31 mouse cellular contexts compared by ENCODE assay signal in genomic region chr12:79059573-79059972, GRCm38 (mm10). TPM values are rescaled to one million over a fixed set of nuclear protein-coding genes. Genes with fewer than 3 reads are reported as not detected.
DNase-seq lines count a peak whose midpoint lies in the region; ATAC-seq and TF ChIP-seq lines count a peak whose summit lies in the region.
"Had no signal": no experiment of that assay in that cellular context is flagged by ENCODE, and none has a peak within 500 bp of the region (broad histone marks: within the 10 kb centered on the region; RNA-seq: fewer than 3 reads in every experiment).

No protein-coding gene starts in this region.

- TF ChIP-seq POLR2A in lung, adult 2 months (IDR thresholded peaks at IDR 0.05; ENCODE audit: borderline replicate concordance, extremely low read depth, low read depth, low read length) = no peak

- no peak overlapping the region for H3K9ac ChIP-seq in embryonic facial prominence, embryonic 15.5 days
- H3K9ac ChIP-seq in lung, embryonic 16.5 days (ENCODE audit: low read length) = no peak overlapping the region
- H3K9ac ChIP-seq in stomach, embryonic 15.5 days = no peak overlapping the region
- no peak overlapping the region for H3K9ac ChIP-seq in stomach, postnatal 0 days (ENCODE audit: low read length)
- no peak overlapping the region for H3K9ac ChIP-seq in neural tube, embryonic 15.5 days (replicated peaks)
- no peak overlapping the region for H3K9ac ChIP-seq in forebrain, embryonic 15.5 days (replicated peaks)
- H3K9ac ChIP-seq: embryonic facial prominence, embryonic 13.5 days; forebrain, embryonic 13.5 days; forebrain, postnatal 0 days; heart, embryonic 12.5 days; heart, embryonic 15.5 days; hindbrain, embryonic 13.5 days had no signal

- WGBS in embryonic facial prominence, embryonic 15.5 days = 64% methylated on average over 6 of the region's 6 CpGs
- WGBS in embryonic facial prominence, embryonic 10.5 days = 76% methylated on average over 6 of the region's 6 CpGs
- WGBS in lung, embryonic 16.5 days = 66% methylated on average over 6 of the region's 6 CpGs
- WGBS in lung, adult 2 months = 81% methylated on average over 6 of the region's 6 CpGs
- 82% methylated on average over 6 of the region's 6 CpGs for WGBS in stomach, embryonic 15.5 days
- WGBS in stomach, postnatal 0 days = 72% methylated on average over 6 of the region's 6 CpGs
- 84% methylated on average over 6 of the region's 6 CpGs for WGBS in neural tube, embryonic 15.5 days
- 80% methylated on average over 6 of the region's 6 CpGs for WGBS in forebrain, embryonic 15.5 days

- H3K9me3 ChIP-seq in embryonic facial prominence, embryonic 15.5 days (replicated peaks) = no peaks in the 10 kb centered on the region
- H3K9me3 ChIP-seq in embryonic facial prominence, embryonic 10.5 days = no peaks in the 10 kb centered on the region
- H3K9me3 ChIP-seq in lung, embryonic 16.5 days (ENCODE audit: control insufficient read depth, low read length) = no peaks in the 10 kb centered on the region
- no peaks in the 10 kb centered on the region for H3K9me3 ChIP-seq in stomach, embryonic 15.5 days
- H3K9me3 ChIP-seq in stomach, postnatal 0 days (ENCODE audit: control insufficient read depth, low read length) = no peaks in the 10 kb centered on the region
- H3K9me3 ChIP-seq in neural tube, embryonic 15.5 days (replicated peaks) = no peaks in the 10 kb centered on the region
- H3K9me3 ChIP-seq in forebrain, embryonic 15.5 days = no peaks in the 10 kb centered on the region
- H3K9me3 ChIP-seq: embryonic facial prominence, embryonic 13.5 days; forebrain, embryonic 10.5 days; forebrain, embryonic 13.5 days; G1E; heart, embryonic 12.5 days; heart, embryonic 15.5 days; hindbrain, embryonic 10.5 days; hindbrain, embryonic 13.5 days had no signal

- DNase-seq in embryonic facial prominence, embryonic 10.5 days (ENCODE audit: low spot score) = no peak
- no peak for DNase-seq in lung, adult 2 months
- no peak for DNase-seq in stomach, postnatal 0 days (ENCODE audit: low spot score)
- DNase-seq: adrenal gland, adult 2 months; adrenal gland, postnatal 14 days; B cell, adult 2 months; cerebellum, adult 11 months; cerebellum, adult 2 months; cerebellum, adult 9-11 months; cerebellum, postnatal 25 days; forebrain, postnatal 0 days; gastrocnemius, postnatal 25 days; heart, adult 18-20 months; heart, postnatal 10 days; heart, postnatal 36 days had no signal

- H3K36me3 ChIP-seq in embryonic facial prominence, embryonic 15.5 days = 0 out of 2 replicates have a peak, but pooled peaks cover 3% of the 10 kb centered on the region
- peaks cover 48% of the 10 kb centered on the region for H3K36me3 ChIP-seq in embryonic facial prominence, embryonic 10.5 days (replicated peaks)
- peaks cover 7% of the 10 kb centered on the region; the same call in 1 of the 2 replicates for H3K36me3 ChIP-seq in lung, embryonic 16.5 days (ENCODE audit: control insufficient read depth, insufficient read depth, low read length)
- peaks cover 6% of the 10 kb centered on the region; the same call in 1 of the 2 replicates for H3K36me3 ChIP-seq in stomach, embryonic 15.5 days
- no peaks in the 10 kb centered on the region; the same call in 1 of the 2 replicates for H3K36me3 ChIP-seq in stomach, postnatal 0 days (ENCODE audit: control insufficient read depth, insufficient read depth, low read length)
- peaks cover 15% of the 10 kb centered on the region; the same call in 1 of the 2 replicates for H3K36me3 ChIP-seq in neural tube, embryonic 15.5 days
- H3K36me3 ChIP-seq in forebrain, embryonic 15.5 days = no peaks in the 10 kb centered on the region
- H3K36me3 ChIP-seq: G1E; heart, embryonic 15.5 days had no signal

- ATAC-seq in embryonic facial prominence, embryonic 15.5 days (ENCODE audit: insufficient number of reproducible peaks, low FRiP score, low TSS enrichment, low read depth) = peak; percentile 57; the same call in 1 of the 2 replicates
- 0 out of 2 replicates have a peak, but pooled peaks have one; percentile 5 for ATAC-seq in lung, embryonic 16.5 days (ENCODE audit: low read depth)
- ATAC-seq in stomach, embryonic 15.5 days (ENCODE audit: insufficient read depth, low FRiP score, low read depth) = no peak
- no peak for ATAC-seq in stomach, postnatal 0 days (ENCODE audit: low FRiP score, low TSS enrichment)
- no peak for ATAC-seq in neural tube, embryonic 15.5 days (ENCODE audit: low FRiP score)
- no peak for ATAC-seq in forebrain, embryonic 15.5 days (replicated peaks)
- ATAC-seq: forebrain, embryonic 13.5 days; forebrain, postnatal 0 days; hindbrain, embryonic 16.5 days; Patski had no signal

- H3K4me1 ChIP-seq in embryonic facial prominence, embryonic 15.5 days = no peaks in the 10 kb centered on the region
- H3K4me1 ChIP-seq in embryonic facial prominence, embryonic 10.5 days = peaks cover 5% of the 10 kb centered on the region
- H3K4me1 ChIP-seq in lung, embryonic 16.5 days (replicated peaks; ENCODE audit: control insufficient read depth, insufficient read depth, low read length) = peaks cover 6% of the 10 kb centered on the region; the same call in 1 of the 2 replicates
- peaks cover 2% of the 10 kb centered on the region for H3K4me1 ChIP-seq in lung, adult 2 months (ENCODE audit: control insufficient read depth, insufficient read depth, low read length)
- peaks cover 13% of the 10 kb centered on the region; the same call in 1 of the 2 replicates for H3K4me1 ChIP-seq in stomach, embryonic 15.5 days
- no peaks in the 10 kb centered on the region for H3K4me1 ChIP-seq in stomach, postnatal 0 days (replicated peaks; ENCODE audit: control insufficient read depth, insufficient read depth)
- H3K4me1 ChIP-seq in neural tube, embryonic 15.5 days = no peaks in the 10 kb centered on the region
- H3K4me1 ChIP-seq in forebrain, embryonic 15.5 days = no peaks in the 10 kb centered on the region
- H3K4me1 ChIP-seq: embryonic facial prominence, embryonic 13.5 days; forebrain, embryonic 13.5 days; hindbrain, embryonic 13.5 days had no signal

- no peak overlapping the region for H3K4me2 ChIP-seq in embryonic facial prominence, embryonic 15.5 days (replicated peaks)
- no peak overlapping the region for H3K4me2 ChIP-seq in lung, embryonic 16.5 days (ENCODE audit: low read depth, low read length)
- no peak overlapping the region for H3K4me2 ChIP-seq in stomach, embryonic 15.5 days
- no peak overlapping the region for H3K4me2 ChIP-seq in stomach, postnatal 0 days (replicated peaks; ENCODE audit: low read depth)
- H3K4me2 ChIP-seq in neural tube, embryonic 15.5 days = no peak overlapping the region
- H3K4me2 ChIP-seq in forebrain, embryonic 15.5 days (replicated peaks) = no peak overlapping the region
- H3K4me2 ChIP-seq: embryonic facial prominence, embryonic 13.5 days; forebrain, embryonic 13.5 days; heart, embryonic 12.5 days; heart, embryonic 15.5 days; hindbrain, embryonic 13.5 days had no signal

- no peaks in the 10 kb centered on the region for H3K27me3 ChIP-seq in embryonic facial prominence, embryonic 15.5 days
- H3K27me3 ChIP-seq in embryonic facial prominence, embryonic 10.5 days (replicated peaks; ENCODE audit: low read depth, poor library complexity, severe bottlenecking) = no peaks in the 10 kb centered on the region
- no peaks in the 10 kb centered on the region for H3K27me3 ChIP-seq in lung, embryonic 16.5 days (ENCODE audit: control insufficient read depth, insufficient read depth, low read depth, low read length)
- no peaks in the 10 kb centered on the region for H3K27me3 ChIP-seq in stomach, embryonic 15.5 days (replicated peaks)
- no peaks in the 10 kb centered on the region for H3K27me3 ChIP-seq in stomach, postnatal 0 days (ENCODE audit: control insufficient read depth, insufficient read depth, low read length)
- no peaks in the 10 kb centered on the region for H3K27me3 ChIP-seq in neural tube, embryonic 15.5 days (replicated peaks)
- no peaks in the 10 kb centered on the region for H3K27me3 ChIP-seq in forebrain, embryonic 15.5 days
- H3K27me3 ChIP-seq: CH12.LX; embryonic facial prominence, embryonic 13.5 days; forebrain, embryonic 13.5 days; heart, embryonic 12.5 days; heart, embryonic 15.5 days; hindbrain, embryonic 13.5 days; Patski had no signal

- H3K4me3 ChIP-seq in embryonic facial prominence, embryonic 15.5 days (replicated peaks) = no peak overlapping the region
- no peak overlapping the region for H3K4me3 ChIP-seq in embryonic facial prominence, embryonic 10.5 days
- H3K4me3 ChIP-seq in lung, embryonic 16.5 days (ENCODE audit: low read length) = no peak overlapping the region
- H3K4me3 ChIP-seq in lung, adult 2 months (replicated peaks; ENCODE audit: extremely low read depth, low read depth, low read length) = no peak overlapping the region
- H3K4me3 ChIP-seq in stomach, embryonic 15.5 days (replicated peaks) = no peak overlapping the region
- no peak overlapping the region for H3K4me3 ChIP-seq in stomach, postnatal 0 days (ENCODE audit: low read depth, low read length)
- H3K4me3 ChIP-seq in neural tube, embryonic 15.5 days (replicated peaks) = no peak overlapping the region
- no peak overlapping the region for H3K4me3 ChIP-seq in forebrain, embryonic 15.5 days
- H3K4me3 ChIP-seq: embryonic facial prominence, embryonic 13.5 days; forebrain, embryonic 10.5 days; forebrain, embryonic 13.5 days; heart, embryonic 12.5 days; heart, embryonic 15.5 days; hindbrain, embryonic 10.5 days; hindbrain, embryonic 13.5 days had no signal

- no peak overlapping the region for H3K27ac ChIP-seq in embryonic facial prominence, embryonic 15.5 days (replicated peaks)
- H3K27ac ChIP-seq in embryonic facial prominence, embryonic 10.5 days (replicated peaks) = no peak overlapping the region
- H3K27ac ChIP-seq in lung, embryonic 16.5 days (ENCODE audit: low read length) = peak overlapping the region; percentile 18; the same call in 1 of the 2 replicates
- peak overlapping the region; percentile 13; the same call in 1 of the 2 replicates for H3K27ac ChIP-seq in stomach, embryonic 15.5 days
- no peak overlapping the region for H3K27ac ChIP-seq in stomach, postnatal 0 days (replicated peaks)
- no peak overlapping the region for H3K27ac ChIP-seq in neural tube, embryonic 15.5 days (replicated peaks)
- H3K27ac ChIP-seq in forebrain, embryonic 15.5 days (replicated peaks) = no peak overlapping the region
- H3K27ac ChIP-seq: embryonic facial prominence, embryonic 13.5 days; forebrain, embryonic 10.5 days; forebrain, embryonic 13.5 days; heart, embryonic 15.5 days; hindbrain, embryonic 10.5 days; hindbrain, embryonic 13.5 days had no signal

- no peak for TF ChIP-seq CTCF in lung, adult 2 months (IDR thresholded peaks at IDR 0.05; ENCODE audit: insufficient read depth, low read length)
- TF ChIP-seq CTCF in stomach, postnatal 0 days (IDR thresholded peaks at IDR 0.05; ENCODE audit: low read depth) = no peak

- no peak for TF ChIP-seq EP300 in stomach, postnatal 0 days (optimal IDR thresholded peaks at IDR 0.05)

RNA-seq across cellular contexts. Expression of gene Pigh, which starts 29.9 kb away (rescaled TPM):
- polyA plus RNA-seq in embryonic facial prominence, embryonic 15.5 days (2015; fragmentation: Nextera tagmentation; extraction: Ambion mirVana) = 32.6 and 34.8 TPM in 2 replicates
- polyA plus RNA-seq in embryonic facial prominence, embryonic 10.5 days (2016; fragmentation: Nextera tagmentation; extraction: Ambion mirVana) = 32.7 and 33.4 TPM in 2 replicates
- 25.9 and 26.4 TPM in 2 replicates for polyA plus RNA-seq in lung, embryonic 16.5 days (2015; fragmentation: Nextera tagmentation; extraction: Ambion mirVana)
- 12.9 and 15.0 TPM in 2 replicates for polyA plus RNA-seq in lung, adult 2 months (2012; rRNA removed)
- polyA plus RNA-seq in stomach, embryonic 15.5 days (2015; fragmentation: Nextera tagmentation; extraction: Ambion mirVana) = 31.7 and 33.0 TPM in 2 replicates
- polyA plus RNA-seq in stomach, postnatal 0 days (2015; fragmentation: Nextera tagmentation; extraction: Ambion mirVana) = 18.8 and 20.3 TPM in 2 replicates
- polyA plus RNA-seq in neural tube, embryonic 15.5 days (2015; fragmentation: Nextera tagmentation; extraction: Ambion mirVana) = 18.0 and 22.4 TPM in 2 replicates
- 18.5 and 21.6 TPM in 2 replicates for polyA plus RNA-seq in forebrain, embryonic 15.5 days (2015; fragmentation: Nextera tagmentation; extraction: Ambion mirVana)

RNA-seq across cellular contexts. Expression of gene Plekhh1, which starts 30.6 kb away (rescaled TPM):
- polyA plus RNA-seq in embryonic facial prominence, embryonic 15.5 days (2015; fragmentation: Nextera tagmentation; extraction: Ambion mirVana) = 4.0 and 4.2 TPM in 2 replicates
- 4.3 and 5.9 TPM in 2 replicates for polyA plus RNA-seq in embryonic facial prominence, embryonic 10.5 days (2016; fragmentation: Nextera tagmentation; extraction: Ambion mirVana)
- polyA plus RNA-seq in lung, embryonic 16.5 days (2015; fragmentation: Nextera tagmentation; extraction: Ambion mirVana) = 2.6 and 3.1 TPM in 2 replicates
- 8.9 and 9.3 TPM in 2 replicates for polyA plus RNA-seq in lung, adult 2 months (2012; rRNA removed)
- 4.9 and 5.5 TPM in 2 replicates for polyA plus RNA-seq in stomach, embryonic 15.5 days (2015; fragmentation: Nextera tagmentation; extraction: Ambion mirVana)
- 6.1 and 6.9 TPM in 2 replicates for polyA plus RNA-seq in stomach, postnatal 0 days (2015; fragmentation: Nextera tagmentation; extraction: Ambion mirVana)
- 2.0 and 2.7 TPM in 2 replicates for polyA plus RNA-seq in neural tube, embryonic 15.5 days (2015; fragmentation: Nextera tagmentation; extraction: Ambion mirVana)
- polyA plus RNA-seq in forebrain, embryonic 15.5 days (2015; fragmentation: Nextera tagmentation; extraction: Ambion mirVana) = 1.6 and 1.7 TPM in 2 replicates

RNA-seq across cellular contexts. Expression of gene Tmem229b, which starts 52.1 kb away (rescaled TPM):
- polyA plus RNA-seq in embryonic facial prominence, embryonic 15.5 days (2015; fragmentation: Nextera tagmentation; extraction: Ambion mirVana) = 10.3 and 11.8 TPM in 2 replicates
- polyA plus RNA-seq in embryonic facial prominence, embryonic 10.5 days (2016; fragmentation: Nextera tagmentation; extraction: Ambion mirVana) = 3.5 and 3.8 TPM in 2 replicates
- polyA plus RNA-seq in lung, embryonic 16.5 days (2015; fragmentation: Nextera tagmentation; extraction: Ambion mirVana) = 6.7 and 9.5 TPM in 2 replicates
- 15.4 and 18.6 TPM in 2 replicates for polyA plus RNA-seq in lung, adult 2 months (2012; rRNA removed)
- 6.1 and 6.5 TPM in 2 replicates for polyA plus RNA-seq in stomach, embryonic 15.5 days (2015; fragmentation: Nextera tagmentation; extraction: Ambion mirVana)
- 4.7 and 4.9 TPM in 2 replicates for polyA plus RNA-seq in stomach, postnatal 0 days (2015; fragmentation: Nextera tagmentation; extraction: Ambion mirVana)
- polyA plus RNA-seq in neural tube, embryonic 15.5 days (2015; fragmentation: Nextera tagmentation; extraction: Ambion mirVana) = 62.5 and 65.9 TPM in 2 replicates
- 55.1 and 58.6 TPM in 2 replicates for polyA plus RNA-seq in forebrain, embryonic 15.5 days (2015; fragmentation: Nextera tagmentation; extraction: Ambion mirVana)

Comparison
In these comparisons a context has a peak if more than half of its experiments do, and no peak if none do; other contexts are left out.
1. H3K27ac ChIP-seq: peak in lung, embryonic 16.5 days (single experiment) and stomach, embryonic 15.5 days (single experiment); none in embryonic facial prominence, embryonic 15.5 days (single experiment), embryonic facial prominence, embryonic 10.5 days (single experiment), stomach, postnatal 0 days (single experiment), neural tube, embryonic 15.5 days (single experiment) and forebrain, embryonic 15.5 days (single experiment).
2. ATAC-seq: peak in embryonic facial prominence, embryonic 15.5 days (single experiment) and lung, embryonic 16.5 days (single experiment); none in stomach, embryonic 15.5 days (single experiment), stomach, postnatal 0 days (single experiment), neural tube, embryonic 15.5 days (single experiment) and forebrain, embryonic 15.5 days (single experiment).